Comparison of ENCODE assay signal across 17 mouse cellular contexts in the genomic region with DNA sequence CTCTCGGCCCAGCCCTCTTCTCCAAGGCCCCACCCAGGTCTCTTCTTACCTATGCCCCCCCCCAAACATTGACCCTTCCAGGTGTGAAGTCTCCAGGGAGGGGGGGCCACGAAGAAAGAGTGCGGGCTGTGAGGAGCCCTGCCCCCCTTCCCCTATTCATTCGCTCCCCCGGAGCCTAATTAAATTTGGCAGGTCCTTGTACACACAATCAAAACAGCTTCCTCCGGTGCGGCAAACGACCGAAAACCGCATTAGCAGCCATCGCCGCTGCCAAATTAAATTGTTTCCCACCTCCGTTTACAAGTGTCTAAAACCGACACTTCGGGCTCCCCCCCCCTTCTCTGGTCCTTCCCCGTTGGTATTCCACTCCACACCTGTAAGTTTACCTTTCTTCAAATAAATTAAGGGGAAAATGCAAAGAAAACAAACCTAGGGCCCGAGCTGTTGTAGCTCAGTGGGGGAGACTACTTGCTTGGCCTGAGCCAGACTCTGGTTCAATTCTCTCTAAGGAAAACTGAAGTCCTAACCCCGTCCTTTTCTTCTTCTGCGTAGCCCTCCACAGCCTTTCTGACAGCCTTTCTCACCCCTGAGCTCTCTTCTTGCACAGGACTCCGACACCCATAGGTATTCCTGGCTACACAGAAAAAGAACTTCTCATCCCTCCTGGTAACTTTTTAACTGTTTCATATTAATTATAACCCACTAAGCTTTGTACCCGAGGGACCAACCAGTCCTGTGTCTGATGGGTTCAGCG. TPM values are rescaled to one million over a fixed set of nuclear protein-coding genes. Genes with fewer than 3 reads are reported as not detected.
DNase-seq lines count a peak whose midpoint lies in the region; ATAC-seq lines count a peak whose summit lies in the region.
"Had no signal": no experiment of that assay in that cellular context is flagged by ENCODE, and none has a peak within 500 bp of the region (broad histone marks: within the 10 kb centered on the region; RNA-seq: fewer than 3 reads in every experiment).

No protein-coding gene starts in this region.

- H3K4me2 ChIP-seq in neural tube, embryonic 11.5 days (ENCODE audit: low read depth) = peak overlapping the region; percentile 66
- H3K4me2 ChIP-seq in embryonic facial prominence, embryonic 12.5 days (replicated peaks) = peak overlapping the region; percentile 34
- peak overlapping the region; percentile 28; the same call in 1 of the 2 replicates for H3K4me2 ChIP-seq in limb, embryonic 13.5 days (replicated peaks)
- H3K4me2 ChIP-seq in neural tube, embryonic 14.5 days (ENCODE audit: low read depth, low read length) = peak overlapping the region; percentile 40; the same call in 1 of the 2 replicates

- H3K9me3 ChIP-seq in neural tube, embryonic 11.5 days (ENCODE audit: control insufficient read depth, low read length) = no peaks in the 10 kb centered on the region
- no peaks in the 10 kb centered on the region for H3K9me3 ChIP-seq in embryonic facial prominence, embryonic 12.5 days
- H3K9me3 ChIP-seq in limb, embryonic 13.5 days = no peaks in the 10 kb centered on the region
- no peaks in the 10 kb centered on the region for H3K9me3 ChIP-seq in neural tube, embryonic 14.5 days (ENCODE audit: control insufficient read depth, low read length)

- peaks cover 56% of the 10 kb centered on the region for H3K4me1 ChIP-seq in neural tube, embryonic 11.5 days (ENCODE audit: control insufficient read depth, insufficient read depth, low read length)
- peaks cover 24% of the 10 kb centered on the region for H3K4me1 ChIP-seq in embryonic facial prominence, embryonic 12.5 days
- peaks cover 23% of the 10 kb centered on the region for H3K4me1 ChIP-seq in limb, embryonic 13.5 days
- H3K4me1 ChIP-seq in neural tube, embryonic 14.5 days (ENCODE audit: control insufficient read depth, insufficient read depth, low read length) = peaks cover 12% of the 10 kb centered on the region

- no peak for ATAC-seq in neural tube, embryonic 11.5 days (ENCODE audit: insufficient read depth, low FRiP score, low TSS enrichment)
- ATAC-seq in embryonic facial prominence, embryonic 12.5 days (ENCODE audit: insufficient number of reproducible peaks, insufficient read depth, low FRiP score, low TSS enrichment) = no peak
- no peak for ATAC-seq in limb, embryonic 13.5 days (ENCODE audit: low FRiP score, low read depth)
- ATAC-seq in neural tube, embryonic 14.5 days (ENCODE audit: low read depth) = no peak
- ATAC-seq: intestine, embryonic 16.5 days; lung, postnatal 0 days had no signal

- no peak overlapping the region for H3K27ac ChIP-seq in neural tube, embryonic 11.5 days (ENCODE audit: low read depth, low read length)
- no peak overlapping the region for H3K27ac ChIP-seq in embryonic facial prominence, embryonic 12.5 days
- H3K27ac ChIP-seq in limb, embryonic 13.5 days = no peak overlapping the region
- H3K27ac ChIP-seq in neural tube, embryonic 14.5 days (ENCODE audit: low read depth, low read length) = no peak overlapping the region
- H3K27ac ChIP-seq: heart, adult 2 months; left cerebral cortex, adult 2 months had no signal

- H3K9ac ChIP-seq in neural tube, embryonic 11.5 days (ENCODE audit: low read length) = no peak overlapping the region
- no peak overlapping the region for H3K9ac ChIP-seq in embryonic facial prominence, embryonic 12.5 days
- H3K9ac ChIP-seq in limb, embryonic 13.5 days = no peak overlapping the region
- H3K9ac ChIP-seq in neural tube, embryonic 14.5 days (replicated peaks; ENCODE audit: low read depth, low read length) = no peak overlapping the region

- no peak for DNase-seq in neural tube, embryonic 11.5 days (ENCODE audit: low spot score)
- no peak for DNase-seq in neural tube, embryonic 10.5 days (ENCODE audit: extremely low spot score, low spot score)
- DNase-seq in right cerebral cortex, adult 18-20 months = no peak
- DNase-seq in left cerebral cortex, adult 11 months (ENCODE audit: low spot score) = no peak
- no peak for DNase-seq in heart, postnatal 4 days
- DNase-seq: adrenal gland, postnatal 25 days; heart, adult 2 months; heart, postnatal 10 days; kidney, postnatal 4 days had no signal

- H3K27me3 ChIP-seq in neural tube, embryonic 11.5 days (ENCODE audit: control insufficient read depth, insufficient read depth, low read length) = peaks cover 84% of the 10 kb centered on the region
- peaks cover 98% of the 10 kb centered on the region for H3K27me3 ChIP-seq in embryonic facial prominence, embryonic 12.5 days
- H3K27me3 ChIP-seq in limb, embryonic 13.5 days = peaks cover 100% of the 10 kb centered on the region
- H3K27me3 ChIP-seq in neural tube, embryonic 14.5 days (ENCODE audit: control insufficient read depth, insufficient read depth, low read length) = peaks cover 31% of the 10 kb centered on the region

- H3K4me3 ChIP-seq in neural tube, embryonic 11.5 days (ENCODE audit: low read depth, low read length) = 0 out of 2 replicates have a peak overlapping the region, but pooled peaks have one; percentile 31
- H3K4me3 ChIP-seq in embryonic facial prominence, embryonic 12.5 days = peak overlapping the region; percentile 16; the same call in 1 of the 2 replicates
- H3K4me3 ChIP-seq in limb, embryonic 13.5 days = no peak overlapping the region
- H3K4me3 ChIP-seq in neural tube, embryonic 14.5 days (ENCODE audit: low read depth, low read length) = no peak overlapping the region
- H3K4me3 ChIP-seq: heart, adult 2 months; left cerebral cortex, adult 2 months had no signal

- H3K36me3 ChIP-seq in neural tube, embryonic 11.5 days (ENCODE audit: control insufficient read depth, insufficient read depth, low read length) = no peaks in the 10 kb centered on the region
- no peaks in the 10 kb centered on the region for H3K36me3 ChIP-seq in embryonic facial prominence, embryonic 12.5 days
- H3K36me3 ChIP-seq in limb, embryonic 13.5 days = no peaks in the 10 kb centered on the region
- no peaks in the 10 kb centered on the region for H3K36me3 ChIP-seq in neural tube, embryonic 14.5 days (ENCODE audit: control insufficient read depth, insufficient read depth, low read length)

- 1% methylated on average over 22 of the region's 22 CpGs for WGBS in neural tube, embryonic 11.5 days
- WGBS in embryonic facial prominence, embryonic 12.5 days = 2% methylated on average over 22 of the region's 22 CpGs
- under 1% methylated on average over 22 of the region's 22 CpGs for WGBS in limb, embryonic 13.5 days
- 4% methylated on average over 22 of the region's 22 CpGs for WGBS in neural tube, embryonic 14.5 days

RNA-seq across cellular contexts. Expression of a gene that starts 8.6 kb away (rescaled TPM):
- polyA plus RNA-seq in neural tube, embryonic 11.5 days (2014; fragmentation: Nextera tagmentation; extraction: Ambion mirVana) = 3.4 and 3.8 TPM in 2 replicates
- polyA plus RNA-seq in embryonic facial prominence, embryonic 12.5 days (2016; fragmentation: Nextera tagmentation; extraction: Ambion mirVana) = 1.3 and 1.4 TPM in 2 replicates
- 0.90 and 0.92 TPM in 2 replicates for polyA plus RNA-seq in limb, embryonic 13.5 days (2015; fragmentation: Nextera tagmentation; extraction: Ambion mirVana)
- 0.19 and 0.27 TPM in 2 replicates for polyA plus RNA-seq in neural tube, embryonic 14.5 days (2014; fragmentation: Nextera tagmentation; extraction: Ambion mirVana)
- not detected for total RNA-seq in heart, postnatal 4 days (2021)
- total RNA-seq: adrenal gland, postnatal 25 days; CH12.LX; heart, adult 2 months; heart, postnatal 10 days; left cerebral cortex, adult 2 months; liver, adult 2 months had no signal
- polyA plus RNA-seq: heart, adult 2 months; intestine, embryonic 16.5 days; liver, adult 2 months; lung, postnatal 0 days had no signal

Comparison
In these comparisons a context has a peak if more than half of its experiments do, and no peak if none do; other contexts are left out.
1. H3K4me3 ChIP-seq: peak in neural tube, embryonic 11.5 days (single experiment) and embryonic facial prominence, embryonic 12.5 days (single experiment); none in limb, embryonic 13.5 days (single experiment) and neural tube, embryonic 14.5 days (single experiment).
2. Peak in every context shown above with its lines, with median percentiles within 50 percentile points of each other: H3K4me2 ChIP-seq.